In the genomic region with DNA sequence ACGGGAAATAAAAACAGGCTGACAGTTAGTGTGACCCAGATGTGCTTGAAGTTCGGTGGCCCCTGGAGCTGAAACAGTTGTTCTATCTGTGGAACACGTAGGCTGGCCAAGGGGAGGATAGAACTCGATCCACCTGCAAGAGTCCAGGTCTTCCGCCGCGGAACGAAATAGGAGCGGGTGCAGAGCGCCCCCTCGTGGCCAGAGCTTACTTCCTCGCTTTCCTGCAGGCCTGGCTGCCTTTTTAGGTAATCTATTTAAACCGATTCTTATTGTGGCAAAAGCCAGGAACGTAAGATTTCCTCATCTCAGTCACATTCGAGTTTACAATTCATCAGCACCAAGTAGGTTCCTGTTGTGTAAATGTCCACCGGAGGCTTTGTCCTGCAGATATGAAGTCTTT, we compare ENCODE assay signal across 8 mouse cellular contexts. TPM values are rescaled to one million over a fixed set of nuclear protein-coding genes. Genes with fewer than 3 reads are reported as not detected.
A peak's percentile ranks its signal among the peaks of the same experiment; 100 is the strongest.
DNase-seq lines count a peak whose midpoint lies in the region; ATAC-seq and TF ChIP-seq lines count a peak whose summit lies in the region.

No protein-coding gene starts in this region.

- H3K4me3 ChIP-seq in forebrain, embryonic 13.5 days: no peak overlapping the region
- H3K4me3 ChIP-seq in kidney, adult 2 months (ENCODE audit: insufficient read depth, low read depth, low read length): no peak overlapping the region
- H3K4me3 ChIP-seq in liver, embryonic 14.5 days (ENCODE audit: insufficient read depth in 1 of 2, low read depth in 2 of 2, low read length in 2 of 2): no peak overlapping the region

- no peak overlapping the region for H3K9ac ChIP-seq in forebrain, embryonic 13.5 days
- H3K9ac ChIP-seq in liver, embryonic 14.5 days (replicated peaks): no peak overlapping the region

- TF ChIP-seq POLR2A in kidney, adult 2 months (IDR thresholded peaks at IDR 0.05; ENCODE audit: low read depth, low read length): no peak

- peak; percentile 83 to 89 for DNase-seq in left cerebral cortex, adult 18-20 months (ENCODE audit: low spot score in 2 of 2)
- no peak for DNase-seq in left cerebral cortex, adult 11 months (ENCODE audit: low spot score)
- DNase-seq in brain, adult 2 months (ENCODE audit: low read depth, low spot score): peak; percentile 91
- peak; percentile 50 for DNase-seq in kidney, adult 2 months
- peak in 1 of 3 experiments; percentile 9 for DNase-seq in liver, embryonic 14.5 days (ENCODE audit: low read depth in 3 of 3, low spot score in 3 of 3)
- DNase-seq in retina, embryonic 14.5 days (ENCODE audit: low spot score): peak; percentile 90
- peak; percentile 86 for DNase-seq in thymus, postnatal 25 days

- peak; percentile 80 for TF ChIP-seq CTCF in kidney, adult 2 months (conservative IDR thresholded peaks at IDR 0.05; ENCODE audit: insufficient read depth, insufficient read length, low read depth, low read length)
- TF ChIP-seq CTCF in liver, embryonic 14.5 days (IDR thresholded peaks at IDR 0.05; ENCODE audit: low read depth): peak; percentile 92

- no peaks in the 10 kb centered on the region for H3K9me3 ChIP-seq in forebrain, embryonic 13.5 days (replicated peaks)
- H3K9me3 ChIP-seq in liver, embryonic 14.5 days (ENCODE audit: control insufficient read depth, low read length): no peaks in the 10 kb centered on the region

- no peak for TF ChIP-seq EP300 in liver, embryonic 14.5 days (IDR thresholded peaks at IDR 0.05; ENCODE audit: low read depth)

- H3K27me3 ChIP-seq in forebrain, embryonic 13.5 days: peaks cover 45% of the 10 kb centered on the region
- H3K27me3 ChIP-seq in kidney, adult 2 months (replicated peaks; ENCODE audit: control insufficient read depth, insufficient read depth, low read length): peaks cover 2% of the 10 kb centered on the region
- peaks cover 34% of the 10 kb centered on the region for H3K27me3 ChIP-seq in liver, embryonic 14.5 days (ENCODE audit: control insufficient read depth, insufficient read depth, low read length)

- 0 out of 2 replicates have a peak overlapping the region, but pooled peaks have one; percentile 8 for H3K4me2 ChIP-seq in forebrain, embryonic 13.5 days
- H3K4me2 ChIP-seq in liver, embryonic 14.5 days (ENCODE audit: low read depth): no peak overlapping the region

- no peak overlapping the region for H3K27ac ChIP-seq in forebrain, embryonic 13.5 days
- no peak overlapping the region for H3K27ac ChIP-seq in kidney, adult 2 months (ENCODE audit: insufficient read depth, low read depth, low read length)
- H3K27ac ChIP-seq in liver, embryonic 14.5 days: no peak overlapping the region

- no peak for ATAC-seq in forebrain, embryonic 13.5 days
- ATAC-seq in liver, embryonic 14.5 days (ENCODE audit: insufficient read depth): no peak

- peaks cover 30% of the 10 kb centered on the region for H3K4me1 ChIP-seq in forebrain, embryonic 13.5 days
- H3K4me1 ChIP-seq in kidney, adult 2 months (ENCODE audit: control insufficient read depth, insufficient read depth, low read length): no peaks in the 10 kb centered on the region
- no peaks in the 10 kb centered on the region for H3K4me1 ChIP-seq in liver, embryonic 14.5 days (replicated peaks; ENCODE audit: control insufficient read depth in 2 of 2, insufficient read depth in 2 of 2, low read length in 1 of 2)

- WGBS in forebrain, embryonic 13.5 days: 4% methylated on average over 16 of the region's 16 CpGs
- 5% methylated on average over 16 of the region's 16 CpGs for WGBS in kidney, adult 2 months
- 3% methylated on average over 16 of the region's 16 CpGs for WGBS in liver, embryonic 14.5 days (ENCODE audit: insufficient replicate concordance)

- no peaks in the 10 kb centered on the region for H3K36me3 ChIP-seq in forebrain, embryonic 13.5 days (ENCODE audit: poor library complexity, severe bottlenecking)
- no peaks in the 10 kb centered on the region for H3K36me3 ChIP-seq in kidney, adult 2 months (ENCODE audit: control insufficient read depth, insufficient read depth, low read length)
- no peaks in the 10 kb centered on the region for H3K36me3 ChIP-seq in liver, embryonic 14.5 days (replicated peaks; ENCODE audit: control insufficient read depth, insufficient read depth, low read depth)

RNA-seq across cellular contexts. Expression of a gene that starts 2.6 kb away (rescaled TPM):
- total RNA-seq in left cerebral cortex, adult 18-20 months (2021): 10 to 100 TPM; 73.1 to 78.8 TPM
- polyA plus RNA-seq in forebrain, embryonic 13.5 days (2015; fragmentation: Nextera tagmentation; extraction: Ambion mirVana): 17.9 and 18.1 TPM in 2 replicates
- polyA plus RNA-seq in kidney, adult 2 months (2012; rRNA removed): 1.5 and 4.4 TPM in 2 replicates
- polyA plus RNA-seq in liver, embryonic 14.5 days (2012; rRNA removed): 0.03 and 0.41 TPM in 2 replicates
- 0.05 TPM in 1 of 2 replicates, not detected in the other for polyA plus RNA-seq in liver, embryonic 14.5 days (2014; fragmentation: Nextera tagmentation; extraction: Ambion mirVana)

RNA-seq across cellular contexts. Expression of a gene that starts 35.3 kb away (rescaled TPM):
- under 1 TPM in 1 of 2 experiments, not detected in 1; 0.26 TPM for total RNA-seq in left cerebral cortex, adult 18-20 months (2021)
- polyA plus RNA-seq in forebrain, embryonic 13.5 days (2015; fragmentation: Nextera tagmentation; extraction: Ambion mirVana): 0.09 TPM in 1 of 2 replicates, not detected in the other
- 3.5 and 5.5 TPM in 2 replicates for polyA plus RNA-seq in kidney, adult 2 months (2012; rRNA removed)
- 0.81 and 1.1 TPM in 2 replicates for polyA plus RNA-seq in liver, embryonic 14.5 days (2012; rRNA removed)
- 0.47 and 0.54 TPM in 2 replicates for polyA plus RNA-seq in liver, embryonic 14.5 days (2014; fragmentation: Nextera tagmentation; extraction: Ambion mirVana)
